In the genomic region with DNA sequence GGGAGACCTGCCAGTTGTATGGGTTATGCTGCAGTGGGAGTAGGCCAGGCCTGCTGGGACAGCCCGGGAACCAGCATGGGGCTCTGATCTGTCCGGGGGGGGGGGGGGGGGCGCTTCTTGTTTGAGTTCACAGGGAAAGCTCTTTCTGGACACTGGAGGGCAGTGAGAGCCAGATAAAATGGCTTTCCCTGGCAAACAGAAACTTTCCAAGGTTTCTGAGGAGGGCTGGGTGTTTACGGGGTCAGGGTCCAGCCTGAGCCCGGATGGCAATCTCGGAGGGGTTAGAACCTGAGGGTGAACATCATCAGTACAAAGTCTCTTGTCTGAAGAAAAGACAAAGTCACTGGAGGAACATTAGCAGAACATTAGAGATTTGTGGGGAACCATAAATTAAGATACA, we compare ENCODE assay signal across 23 mouse cellular contexts.
"Had no signal": no experiment of that assay in that cellular context is flagged by ENCODE, and none has a peak within 500 bp of the region (broad histone marks: within the 10 kb centered on the region; RNA-seq: fewer than 3 reads in every experiment).

No protein-coding gene starts in this region.

- H3K27ac ChIP-seq: hindbrain, embryonic 13.5 days; limb, embryonic 12.5 days; limb, embryonic 15.5 days; liver, embryonic 14.5 days; lung, embryonic 15.5 days; midbrain, embryonic 10.5 days; neural tube, embryonic 12.5 days; neural tube, embryonic 15.5 days; stomach, embryonic 15.5 days had no signal

- H3K4me2 ChIP-seq: hindbrain, embryonic 13.5 days; limb, embryonic 12.5 days; limb, embryonic 15.5 days; lung, embryonic 15.5 days; neural tube, embryonic 12.5 days; neural tube, embryonic 15.5 days; stomach, embryonic 15.5 days had no signal

- H3K9ac ChIP-seq: hindbrain, embryonic 13.5 days; limb, embryonic 12.5 days; limb, embryonic 15.5 days; liver, embryonic 14.5 days; lung, embryonic 15.5 days; neural tube, embryonic 12.5 days; neural tube, embryonic 15.5 days; stomach, embryonic 15.5 days had no signal

- H3K9me3 ChIP-seq: hindbrain, embryonic 13.5 days; limb, embryonic 12.5 days; limb, embryonic 15.5 days; lung, embryonic 15.5 days; megakaryocyte, embryonic 14.5 days; midbrain, embryonic 10.5 days; neural tube, embryonic 12.5 days; neural tube, embryonic 15.5 days; stomach, embryonic 15.5 days had no signal

- H3K36me3 ChIP-seq: hindbrain, embryonic 13.5 days; limb, embryonic 12.5 days; limb, embryonic 15.5 days; lung, embryonic 15.5 days; midbrain, embryonic 10.5 days; neural tube, embryonic 12.5 days; neural tube, embryonic 15.5 days; stomach, embryonic 15.5 days had no signal

- H3K4me1 ChIP-seq: megakaryocyte, embryonic 14.5 days; neural tube, embryonic 12.5 days had no signal

- H3K27me3 ChIP-seq: hindbrain, embryonic 13.5 days; limb, embryonic 12.5 days; limb, embryonic 15.5 days; lung, embryonic 15.5 days; megakaryocyte, embryonic 14.5 days; neural tube, embryonic 12.5 days; neural tube, embryonic 15.5 days; stomach, embryonic 15.5 days had no signal

- DNase-seq: kidney, adult 11 months; left cerebral cortex, postnatal 4 days; lung, adult 18-20 months; lung, postnatal 10 days; lung, postnatal 36 days; midbrain, embryonic 14.5 days; right cerebral cortex, adult 18-20 months; right cerebral cortex, postnatal 14 days; spleen, adult 18-20 months; thymus, adult 18-20 months; thymus, postnatal 36 days had no signal

- H3K4me3 ChIP-seq: hindbrain, embryonic 13.5 days; limb, embryonic 12.5 days; limb, embryonic 15.5 days; lung, embryonic 15.5 days; megakaryocyte, embryonic 14.5 days; midbrain, embryonic 10.5 days; neural tube, embryonic 12.5 days; neural tube, embryonic 15.5 days; stomach, embryonic 15.5 days had no signal

- ATAC-seq: hindbrain, embryonic 16.5 days; inflammation-experienced regulatory T-cells, adult 6 months had no signal
